Mouse (Mus musculus) liver, adult 2 months (tissue): Measurements from ENCODE around the gene Unc13d. TPM values are rescaled to one million over a fixed set of nuclear protein-coding genes. Genes with fewer than 3 reads are reported as not detected.
A peak's percentile ranks its signal among the peaks of the same experiment; 100 is the strongest.

Source experiments
- DNase-seq: peaks from one replicate; pipeline ENCODE4 v3.0.0-alpha.2; 2011; ENCODE audit warnings: low read depth, low spot score; ENCODE audit errors: extremely low read depth
- H3K27ac ChIP-seq: fragments of 200-500 bp; replicated peaks from 2 replicates; pipeline ENCODE4 v1.5.1; 2012; ENCODE audit warnings: low read depth, mild to moderate bottlenecking, control low read depth, inconsistent platforms, low read length; ENCODE audit not compliant: insufficient read depth
- H3K27me3 ChIP-seq: fragments of 200-500 bp; 2 replicates; pipeline ENCODE4 v1.6.1; 2012; ENCODE audit warnings: mild to moderate bottlenecking, moderate library complexity, low read length, inconsistent platforms; ENCODE audit not compliant: control insufficient read depth, insufficient read depth
- H3K36me3 ChIP-seq: fragments of 200-500 bp; 2 replicates; pipeline ENCODE4 v1.6.1; 2012; ENCODE audit warnings: low read length, inconsistent platforms; ENCODE audit not compliant: control insufficient read depth, insufficient read depth
- H3K4me1 ChIP-seq: fragments of 200-500 bp; 2 replicates; pipeline ENCODE4 v1.6.1; 2011; ENCODE audit warnings: low read length; ENCODE audit not compliant: control insufficient read depth, insufficient read depth
- H3K4me3 ChIP-seq: fragments of 200-500 bp; 2 replicates; pipeline ENCODE4 v1.5.1; 2011; ENCODE audit warnings: low read depth, mild to moderate bottlenecking, control low read depth, low read length, moderate library complexity; ENCODE audit not compliant: insufficient read depth
- H3K79me2 ChIP-seq: fragments of 200-500 bp; 2 replicates; pipeline ENCODE4 v1.6.1; 2012; ENCODE audit warnings: inconsistent platforms, mild to moderate bottlenecking, low read length, moderate library complexity; ENCODE audit not compliant: control insufficient read depth, insufficient read depth
- H3K9ac ChIP-seq: fragments of 200-500 bp; 2 replicates; pipeline ENCODE4 v1.6.1; 2012; ENCODE audit warnings: low read depth, mild to moderate bottlenecking, control low read depth, inconsistent platforms, low read length
- CTCF ChIP-seq: fragments of 200-500 bp; IDR thresholded peaks from 2 replicates; pipeline ENCODE4 v1.5.1; 2011; ENCODE audit warnings: low read depth, low read length, control low read depth
- POLR2A ChIP-seq: fragments of 200-500 bp; IDR thresholded peaks from 2 replicates; pipeline ENCODE4 v1.6.1; 2011; ENCODE audit warnings: low read length, control low read depth; ENCODE audit not compliant: insufficient read depth; ENCODE audit errors: extremely low read depth
- WGBS: fragments of 180-500 bp; shearing (Covaris S2); methylation state at CpG from one replicate; pipeline ENCODE4 v1.1.7; 2018; 5-methylcytosine and 5-hydroxymethylcytosine counted together
- polyA plus RNA-seq: library from polyadenylated mRNA; depleted of rRNA; stranded (reverse); fragments of >200 nt; gene quantifications from 2 replicates; pipeline ENCODE4 v1.2.3, GENCODE M21; 2012
- total RNA-seq: library from RNA; depleted of rRNA; stranded (reverse); fragments of >200 nt; gene quantifications from 2 replicates; pipeline ENCODE4 v1.2.3, GENCODE M21; 2014

Gene Unc13d
- total and polyA plus RNA-seq, 2 experiments = 0.37 to 1.4 TPM

GRCm38 (mm10) chr11:116036671-116037070 is 41.1 kb downstream of the Unc13d start:
- peaks cover 14% of the 10 kb centered on the region; the same call in 1 of the 2 replicates for H3K79me2 ChIP-seq
- no peak overlapping the region for H3K9ac ChIP-seq
- H3K27me3 ChIP-seq = no peaks in the 10 kb centered on the region
- DNase-seq = no peak
- H3K27ac ChIP-seq = no peak overlapping the region
- no peak overlapping the region for H3K4me3 ChIP-seq
- no peak for TF ChIP-seq POLR2A
- no peak for TF ChIP-seq CTCF
- H3K4me1 ChIP-seq = no peaks in the 10 kb centered on the region
- WGBS = 93% methylated on average over 3 of the region's 3 CpGs
- peaks cover 2% of the 10 kb centered on the region; the same call in 1 of the 2 replicates for H3K36me3 ChIP-seq

DNA sequence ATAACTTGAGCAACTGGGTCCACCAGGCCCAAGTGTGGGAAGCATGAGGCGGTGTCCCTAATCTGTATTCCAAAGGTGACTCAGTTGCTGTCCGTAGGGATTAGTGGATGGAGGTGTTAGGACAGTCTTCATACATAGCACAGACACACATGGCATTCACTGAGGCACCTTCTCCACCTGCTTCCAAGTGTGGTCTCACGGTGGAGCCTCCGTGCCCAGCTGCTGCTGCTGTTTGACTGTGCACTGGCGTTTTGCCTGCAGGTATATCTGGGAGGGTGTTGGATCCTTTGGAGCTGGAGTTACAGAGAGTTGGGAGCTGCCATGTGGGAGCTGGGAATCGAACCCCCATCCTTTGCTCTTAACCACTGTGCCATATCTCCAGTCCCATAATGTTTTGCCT is 43.2 kb downstream of the Unc13d start:
- no peak overlapping the region for H3K9ac ChIP-seq
- peaks cover 3% of the 10 kb centered on the region; the same call in 1 of the 2 replicates for H3K4me1 ChIP-seq
- peaks cover 2% of the 10 kb centered on the region; the same call in 1 of the 2 replicates for H3K36me3 ChIP-seq
- H3K27me3 ChIP-seq = no peaks in the 10 kb centered on the region
- no peak overlapping the region for H3K27ac ChIP-seq
- no peak overlapping the region for H3K4me3 ChIP-seq
- peaks cover 14% of the 10 kb centered on the region; the same call in 1 of the 2 replicates for H3K79me2 ChIP-seq
- WGBS = 95% methylated on average over 6 of the region's 6 CpGs
- TF ChIP-seq CTCF (no peak), POLR2A (no peak)
- no peak for DNase-seq

DNA sequence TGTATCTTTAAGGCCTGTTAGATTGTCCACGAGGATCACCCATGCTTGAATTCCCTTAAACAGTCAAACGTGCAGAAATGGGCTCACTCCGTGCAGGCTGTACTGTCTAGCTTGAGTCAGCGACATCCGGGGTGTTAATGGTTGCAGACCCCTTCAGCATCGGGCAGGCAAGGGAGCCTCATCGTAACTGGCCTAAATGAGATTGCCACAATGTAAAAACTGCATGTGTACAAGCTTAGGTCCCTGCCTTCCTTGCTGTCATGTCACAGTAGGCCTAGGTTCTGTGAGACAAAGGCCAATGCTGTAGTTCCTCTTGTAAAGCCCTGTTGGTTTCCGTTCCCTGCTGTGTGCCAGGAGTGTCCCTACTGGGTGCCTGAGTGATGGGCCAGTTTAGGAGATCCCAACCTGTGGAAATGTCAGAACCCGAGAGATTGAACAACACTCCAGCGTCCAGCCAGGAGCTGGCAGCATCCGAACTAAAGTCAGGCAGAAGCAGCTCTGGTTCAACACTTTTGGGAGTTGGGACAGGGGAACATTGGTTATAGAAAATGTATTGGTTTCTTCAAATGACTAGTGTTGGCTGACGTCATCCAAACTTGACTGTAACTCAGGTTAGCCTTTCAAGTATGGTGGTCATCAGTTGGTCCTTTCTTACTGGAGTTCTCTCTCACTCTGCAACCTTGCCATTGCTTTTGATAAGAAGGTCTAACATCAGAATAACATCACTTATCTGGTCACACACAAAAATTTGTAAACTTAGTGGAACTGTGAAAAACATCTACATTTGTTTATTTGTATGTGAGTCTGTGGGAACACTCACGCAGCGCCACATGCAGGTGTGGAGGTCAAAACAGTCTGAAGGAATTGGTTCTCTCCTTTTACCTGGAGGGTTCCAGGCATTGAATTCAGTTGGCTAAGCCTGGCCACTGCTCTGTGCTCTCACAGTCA is 46.6 kb downstream of the Unc13d start:
- Histone ChIP-seq H3K4me3 (peak overlapping the region; percentile 77), H3K9ac (peak overlapping the region; percentile 94), H3K79me2 (peaks cover 14% of the 10 kb centered on the region; the same call in 1 of the 2 replicates), H3K4me1 (peaks cover 10% of the 10 kb centered on the region), H3K27ac (peak overlapping the region; percentile 98), H3K27me3 (no peaks in the 10 kb centered on the region), H3K36me3 (no peaks in the 10 kb centered on the region)
- WGBS = 19% methylated on average over 14 of the region's 14 CpGs
- DNase-seq = peak; percentile 58
- TF ChIP-seq CTCF (no peak), POLR2A (no peak)

- Histone ChIP-seq H3K27me3 (no peaks in the 10 kb centered on the region), H3K9ac (peak within 1 kb of the TSS; percentile 94), H3K36me3 (no peaks in the 10 kb centered on the region), H3K4me3 (peak within 1 kb of the TSS; percentile 77), H3K4me1 (peaks cover 10% of the 10 kb centered on the region), H3K27ac (peak within 1 kb of the TSS; percentile 98), H3K79me2 (peaks cover 14% of the 10 kb centered on the region; the same call in 1 of the 2 replicates)
- peak; percentile 98 for DNase-seq
- TF ChIP-seq POLR2A = peak; percentile 70; the same call in 1 of the 2 replicates
- no peak for TF ChIP-seq CTCF
- WGBS = under 1% methylated on average over 59 of the region's 67 CpGs
These were observed 47.5 kb downstream of the Unc13d start, which contains the start of gene Unk for GRCm38 (mm10) chr11:116030088-116030897. Gene Unk, plus strand, starts transcription at chr11:116030322.

- H3K4me1 ChIP-seq = peaks cover 10% of the 10 kb centered on the region
- TF ChIP-seq CTCF = no peak
- TF ChIP-seq POLR2A = no peak
- H3K27ac ChIP-seq = peak overlapping the region; percentile 96
- H3K9ac ChIP-seq = peak overlapping the region; percentile 85
- no peaks in the 10 kb centered on the region for H3K27me3 ChIP-seq
- no peaks in the 10 kb centered on the region for H3K36me3 ChIP-seq
- peak overlapping the region; percentile 62 for H3K4me3 ChIP-seq
- 80% methylated on average over 6 of the region's 6 CpGs for WGBS
- DNase-seq = peak; percentile 61
- H3K79me2 ChIP-seq = peaks cover 9% of the 10 kb centered on the region; the same call in 1 of the 2 replicates
These were observed 48.5 kb downstream of the Unc13d start for GRCm38 (mm10) chr11:116029086-116029865.
